Mouse (Mus musculus): ENCODE results near the gene Svopl. TPM values are rescaled to one million over a fixed set of nuclear protein-coding genes. Genes with fewer than 3 reads are reported as not detected.

Gene Svopl
- total and polyA plus RNA-seq, 2 experiments from 2014 or later = 0.59 to 4.2 TPM

GRCm38 (mm10) chr6:38066215-38066614 is 19.4 kb upstream of the Svopl start:
- Histone ChIP-seq H3K36me3 (replicated peaks; ENCODE audit: control insufficient read depth, insufficient read depth, low read length) (no peaks in the 10 kb centered on the region), H3K4me1 (ENCODE audit: control insufficient read depth, insufficient read depth) (no peaks in the 10 kb centered on the region), H3K4me2 (ENCODE audit: low read depth, low read length) (no peak overlapping the region), H3K9ac (replicated peaks; ENCODE audit: low read depth, low read length) (no peak overlapping the region), H3K27ac (ENCODE audit: low read depth) (no peak overlapping the region), H3K9me3 (replicated peaks; ENCODE audit: control insufficient read depth, low read length) (peaks cover 11% of the 10 kb centered on the region; the same call in 1 of the 2 replicates), H3K4me3 (ENCODE audit: low read depth, low read length) (no peak overlapping the region), H3K27me3 (ENCODE audit: control insufficient read depth, insufficient read depth, low read length) (no peaks in the 10 kb centered on the region)
- DNase-seq (ENCODE audit: low spot score) (peak; percentile 80), ATAC-seq (ENCODE audit: insufficient read depth, low read depth) (peak; percentile 72; the same call in 1 of the 2 replicates)
- peak; percentile 86 for TF ChIP-seq CTCF (IDR thresholded peaks at IDR 0.05; ENCODE audit: low read depth)
- TF ChIP-seq EP300 (IDR thresholded peaks at IDR 0.05; ENCODE audit: low read depth) = no peak
- 2% methylated on average over 5 of the region's 5 CpGs for WGBS

- TF ChIP-seq EP300 (IDR thresholded peaks at IDR 0.05; ENCODE audit: low read depth) (no peak), CTCF (IDR thresholded peaks at IDR 0.05; ENCODE audit: low read depth) (no peak)
- no peaks in the 10 kb centered on the region for H3K4me1 ChIP-seq (ENCODE audit: control insufficient read depth, insufficient read depth)
- 55% methylated on average over 11 of the region's 11 CpGs for WGBS
- H3K36me3 ChIP-seq (replicated peaks; ENCODE audit: control insufficient read depth, insufficient read depth, low read length) = no peaks in the 10 kb centered on the region
- H3K4me3 ChIP-seq (ENCODE audit: low read depth, low read length) = no peak overlapping the region
- H3K27me3 ChIP-seq (ENCODE audit: control insufficient read depth, insufficient read depth, low read length) = no peaks in the 10 kb centered on the region
- no peak overlapping the region for H3K9ac ChIP-seq (replicated peaks; ENCODE audit: low read depth, low read length)
- DNase-seq (ENCODE audit: low spot score) = no peak
- no peak overlapping the region for H3K4me2 ChIP-seq (ENCODE audit: low read depth, low read length)
- peaks cover 11% of the 10 kb centered on the region; the same call in 1 of the 2 replicates for H3K9me3 ChIP-seq (replicated peaks; ENCODE audit: control insufficient read depth, low read length)
- no peak for ATAC-seq (ENCODE audit: insufficient read depth, low read depth)
- H3K27ac ChIP-seq (ENCODE audit: low read depth) = no peak overlapping the region
Measured at GRCm38 (mm10) chr6:38065501-38066122, 18.8 kb upstream of the Svopl start.

- no peak for TF ChIP-seq CTCF (IDR thresholded peaks at IDR 0.05; ENCODE audit: low read depth)
- no peak for TF ChIP-seq EP300 (IDR thresholded peaks at IDR 0.05; ENCODE audit: low read depth)
- DNase-seq (ENCODE audit: low spot score) (no peak), ATAC-seq (ENCODE audit: insufficient read depth, low read depth) (no peak)
- no peak overlapping the region for H3K27ac ChIP-seq (ENCODE audit: low read depth)
- peaks cover 11% of the 10 kb centered on the region; the same call in 1 of the 2 replicates for H3K9me3 ChIP-seq (replicated peaks; ENCODE audit: control insufficient read depth, low read length)
- 69% methylated on average over 3 of the region's 3 CpGs for whole genome bisulfite sequencing
- no peak overlapping the region for H3K4me3 ChIP-seq (ENCODE audit: low read depth, low read length)
- no peaks in the 10 kb centered on the region for H3K4me1 ChIP-seq (ENCODE audit: control insufficient read depth, insufficient read depth)
- no peak overlapping the region for H3K9ac ChIP-seq (replicated peaks; ENCODE audit: low read depth, low read length)
- no peaks in the 10 kb centered on the region for H3K27me3 ChIP-seq (ENCODE audit: control insufficient read depth, insufficient read depth, low read length)
- no peaks in the 10 kb centered on the region for H3K36me3 ChIP-seq (replicated peaks; ENCODE audit: control insufficient read depth, insufficient read depth, low read length)
- no peak overlapping the region for H3K4me2 ChIP-seq (ENCODE audit: low read depth, low read length)
Measured at GRCm38 (mm10) chr6:38065122-38065500, 18.3 kb upstream of the Svopl start.

GRCm38 (mm10) chr6:38064621-38065020 is 17.8 kb upstream of the Svopl start:
- no peak for ATAC-seq (ENCODE audit: insufficient read depth, low read depth)
- Histone ChIP-seq H3K27me3 (ENCODE audit: control insufficient read depth, insufficient read depth, low read length) (no peaks in the 10 kb centered on the region), H3K4me1 (ENCODE audit: control insufficient read depth, insufficient read depth) (no peaks in the 10 kb centered on the region), H3K4me2 (ENCODE audit: low read depth, low read length) (no peak overlapping the region), H3K36me3 (replicated peaks; ENCODE audit: control insufficient read depth, insufficient read depth, low read length) (no peaks in the 10 kb centered on the region), H3K9me3 (replicated peaks; ENCODE audit: control insufficient read depth, low read length) (peaks cover 11% of the 10 kb centered on the region; the same call in 1 of the 2 replicates), H3K4me3 (ENCODE audit: low read depth, low read length) (no peak overlapping the region), H3K9ac (replicated peaks; ENCODE audit: low read depth, low read length) (no peak overlapping the region), H3K27ac (ENCODE audit: low read depth) (no peak overlapping the region)
- DNase-seq (ENCODE audit: low spot score) = no peak
- 65% methylated on average over 2 of the region's 2 CpGs for WGBS
- TF ChIP-seq EP300 (IDR thresholded peaks at IDR 0.05; ENCODE audit: low read depth) (no peak), CTCF (IDR thresholded peaks at IDR 0.05; ENCODE audit: low read depth) (no peak)

GRCm38 (mm10) chr6:38058805-38059204 is 12.0 kb upstream of the Svopl start:
- no peak for DNase-seq (ENCODE audit: low spot score)
- Histone ChIP-seq H3K9ac (replicated peaks; ENCODE audit: low read depth, low read length) (no peak overlapping the region), H3K4me3 (ENCODE audit: low read depth, low read length) (no peak overlapping the region), H3K27ac (ENCODE audit: low read depth) (no peak overlapping the region), H3K4me2 (ENCODE audit: low read depth, low read length) (no peak overlapping the region), H3K27me3 (ENCODE audit: control insufficient read depth, insufficient read depth, low read length) (no peaks in the 10 kb centered on the region), H3K9me3 (replicated peaks; ENCODE audit: control insufficient read depth, low read length) (peaks cover 11% of the 10 kb centered on the region; the same call in 1 of the 2 replicates), H3K36me3 (replicated peaks; ENCODE audit: control insufficient read depth, insufficient read depth, low read length) (no peaks in the 10 kb centered on the region), H3K4me1 (ENCODE audit: control insufficient read depth, insufficient read depth) (no peaks in the 10 kb centered on the region)
- WGBS = 47% methylated on average over 5 of the region's 5 CpGs
- TF ChIP-seq CTCF (IDR thresholded peaks at IDR 0.05; ENCODE audit: low read depth) = no peak; the same call in 1 of the 2 replicates
- TF ChIP-seq EP300 (IDR thresholded peaks at IDR 0.05; ENCODE audit: low read depth) = no peak
- ATAC-seq (ENCODE audit: insufficient read depth, low read depth) = no peak

All from heart, postnatal 0 days (tissue).